Mouse (Mus musculus) kidney, postnatal 36 days (tissue): ENCODE measurements at regions not wholly inside any gene's neighbourhood (a gene's known extent, or its start where the extent isn't known, plus 50 kb on each side); places are given as distances from the start of the nearest gene placed in this dataset.

Experiments
- DNase-seq, 2 experiments: peaks; one replicate each; pipeline ENCODE4 v3.0.0; 2021 to 2022; ENCODE audit warnings: mixed read lengths in 2 of 2

DNA sequence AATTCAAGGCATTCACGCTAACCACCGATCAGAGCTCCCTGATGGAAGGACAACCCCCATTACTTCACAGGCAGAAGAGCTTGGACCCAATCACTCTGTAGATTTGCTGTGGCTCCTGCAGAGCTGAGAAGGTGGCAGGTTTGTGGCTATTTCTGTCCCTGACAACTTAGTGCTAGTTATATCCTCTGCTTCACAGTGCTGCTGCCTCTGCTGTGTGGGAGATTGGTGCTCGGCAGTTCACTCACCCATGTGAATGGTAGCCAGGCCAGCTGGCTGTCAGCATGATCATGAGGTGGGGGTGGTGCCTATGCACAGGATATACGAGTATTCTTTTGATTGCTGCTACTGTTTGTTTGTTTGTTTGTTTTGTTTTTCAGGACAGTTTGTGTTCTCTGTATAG lies 113.9 kb downstream of the Gm10131 start:
- peak; percentile 53 to 57 for DNase-seq

DNA sequence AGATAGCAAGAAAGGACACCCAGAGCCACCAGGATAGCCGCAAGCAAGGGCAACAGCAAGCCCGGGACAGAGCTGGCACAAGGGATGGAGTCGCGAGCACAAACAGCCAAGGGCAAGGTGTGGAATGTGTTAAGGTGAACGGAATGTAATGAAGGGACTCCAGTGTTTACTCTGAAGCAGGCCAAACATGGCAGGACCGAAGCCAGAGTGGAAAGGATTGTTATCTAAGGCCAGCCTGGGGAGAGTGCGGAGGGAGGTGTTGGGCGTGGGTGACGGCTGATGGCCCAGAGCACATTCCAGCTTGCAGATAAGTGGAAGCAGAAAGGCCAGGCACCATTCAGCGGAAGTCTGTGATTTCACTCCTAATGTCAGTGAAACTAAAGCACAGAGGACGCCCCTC lies 118.6 kb downstream of the Gm10131 start:
- peak; percentile 45 to 70 for DNase-seq

DNA sequence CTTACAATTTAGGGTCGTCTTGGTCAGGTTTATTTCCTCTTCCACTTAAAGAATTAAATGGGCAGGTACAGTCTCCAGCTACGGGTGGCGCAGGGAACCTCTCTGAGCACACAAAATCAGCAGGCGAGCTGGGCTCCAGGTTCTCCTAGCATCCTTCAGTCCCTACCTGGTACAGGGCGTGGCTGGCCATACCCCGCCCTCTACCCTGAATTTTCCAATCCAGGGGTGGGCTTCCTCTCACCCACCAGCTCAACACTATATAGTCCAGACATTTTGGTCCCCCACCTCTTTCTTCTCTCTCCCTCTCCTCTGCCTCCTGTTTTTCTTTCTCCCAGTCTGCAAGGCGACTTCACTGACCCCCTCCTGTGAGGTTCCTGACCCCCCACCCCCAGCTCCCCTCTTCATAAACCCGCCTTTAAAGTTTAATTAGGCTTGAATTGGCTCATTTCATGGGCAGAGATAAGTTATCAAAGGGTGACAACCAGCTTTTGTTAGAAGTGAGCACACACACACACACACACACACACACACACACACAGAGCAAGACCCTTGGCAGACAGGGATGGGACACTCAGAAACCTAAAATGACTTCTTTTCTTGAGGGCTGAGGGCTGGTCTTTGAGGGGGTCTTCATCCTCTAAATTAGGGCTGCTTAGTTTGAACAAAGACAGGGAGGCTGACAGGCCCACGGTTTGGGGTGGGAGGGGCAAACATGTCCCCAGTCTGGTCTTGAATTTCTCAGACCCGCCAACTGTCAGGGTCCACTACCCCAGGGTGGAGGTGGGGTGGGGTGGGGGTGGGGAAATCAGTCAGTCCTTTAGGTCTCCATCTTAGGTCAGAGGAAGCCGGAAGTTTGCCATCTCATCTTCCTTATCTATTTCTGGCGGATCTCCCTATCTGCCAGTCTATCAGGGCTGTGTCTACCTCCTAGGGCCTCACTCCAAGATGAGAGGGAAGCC lies 119.3 kb downstream of the Gm10131 start:
- no peak for DNase-seq

DNA sequence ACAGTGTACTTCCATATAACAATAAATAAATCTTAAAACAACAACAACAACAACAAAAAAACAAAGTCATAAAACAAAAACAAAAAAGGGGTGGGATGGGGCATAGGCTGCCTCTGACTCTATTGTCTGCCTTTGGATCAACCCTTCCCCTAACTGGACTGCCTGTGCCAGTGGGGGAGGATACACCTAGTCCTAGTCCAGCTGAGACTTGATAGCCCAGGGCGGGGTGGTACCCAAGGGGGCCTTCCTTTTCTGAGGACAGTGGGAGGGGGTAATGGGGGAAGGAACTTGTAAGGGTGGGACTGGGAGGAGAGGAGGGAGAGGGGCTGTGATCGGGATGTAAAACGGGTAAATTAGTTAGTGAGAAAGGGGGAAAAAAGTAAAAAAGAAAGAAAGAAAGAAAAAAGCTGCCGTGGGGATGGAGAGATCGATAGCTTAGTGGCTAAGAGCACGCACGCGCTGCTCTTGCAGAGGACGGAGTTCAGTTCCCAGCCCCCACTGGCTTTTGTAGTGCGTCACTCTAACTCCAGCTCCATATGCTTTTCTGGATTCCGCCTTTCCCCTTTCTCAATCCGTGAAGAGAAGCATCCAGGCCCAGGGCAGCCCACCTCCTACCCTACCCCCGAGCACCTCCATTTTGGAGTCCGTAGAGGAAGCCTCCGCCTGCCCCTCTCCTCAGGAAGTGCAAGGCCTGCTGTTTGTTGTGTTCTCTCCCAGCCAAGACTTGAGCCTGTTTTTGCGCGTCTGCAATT lies 120.2 kb downstream of the Gm10131 start:
- DNase-seq = no peak

DNA sequence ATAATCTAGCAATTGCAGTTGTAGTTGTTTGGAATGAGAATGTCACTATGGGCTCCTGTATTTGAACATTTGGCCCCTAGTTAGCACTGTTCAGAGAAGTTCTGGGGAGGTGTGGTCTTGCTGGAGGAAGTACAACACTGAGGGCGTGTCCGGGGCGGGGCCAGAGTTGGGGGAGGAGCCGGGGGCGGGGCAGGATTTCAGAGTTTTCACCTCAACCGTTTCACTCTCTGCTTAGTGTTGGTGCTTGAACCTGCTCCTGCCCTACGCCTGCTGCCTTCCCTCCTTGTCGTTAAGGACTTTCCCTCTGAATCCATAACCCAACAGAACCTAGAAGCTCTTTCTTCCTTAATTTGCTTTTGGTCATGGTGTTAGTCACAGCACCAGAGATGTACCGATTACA lies 121.5 kb downstream of the Gm10131 start:
- peak in 1 of 2 experiments; percentile 57 for DNase-seq

- DNase-seq = peak; percentile 69 to 81
Measured at GRCm38 (mm10) chr8:33987755-33988104, 123.8 kb downstream of the Gm10131 start.

DNA sequence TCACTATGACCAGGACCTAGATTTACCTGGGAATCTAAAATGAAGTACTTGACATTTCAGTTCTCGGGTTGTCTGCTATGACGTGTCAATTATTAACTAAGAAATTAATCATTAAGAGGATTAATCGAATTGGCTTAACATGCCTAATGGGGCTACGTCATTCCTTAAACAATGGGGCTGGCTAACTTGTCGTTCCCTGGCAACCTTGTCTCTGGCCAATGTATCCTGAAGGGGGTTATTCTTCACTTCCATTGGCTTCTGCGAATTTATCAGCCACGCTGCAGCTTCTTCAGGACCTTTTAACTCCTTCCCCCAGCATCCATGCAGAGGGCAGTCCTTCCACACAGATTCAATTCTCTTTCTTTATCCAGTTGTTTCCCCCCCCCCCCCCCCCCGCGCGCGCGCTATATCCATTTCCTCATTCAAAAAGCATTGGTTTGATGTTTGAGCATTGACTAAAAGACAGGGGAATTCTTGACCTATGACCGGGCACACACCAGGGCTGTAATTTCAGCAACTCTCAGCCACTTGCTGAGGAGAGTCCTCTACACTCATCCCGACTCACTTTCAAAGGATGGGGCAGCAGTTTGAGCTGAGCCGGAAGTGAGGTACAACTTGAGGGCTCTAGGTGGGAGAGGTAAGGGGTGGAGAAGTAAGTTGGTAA lies 124.3 kb downstream of the Gm10131 start:
- peak; percentile 59 to 86 for DNase-seq

DNA sequence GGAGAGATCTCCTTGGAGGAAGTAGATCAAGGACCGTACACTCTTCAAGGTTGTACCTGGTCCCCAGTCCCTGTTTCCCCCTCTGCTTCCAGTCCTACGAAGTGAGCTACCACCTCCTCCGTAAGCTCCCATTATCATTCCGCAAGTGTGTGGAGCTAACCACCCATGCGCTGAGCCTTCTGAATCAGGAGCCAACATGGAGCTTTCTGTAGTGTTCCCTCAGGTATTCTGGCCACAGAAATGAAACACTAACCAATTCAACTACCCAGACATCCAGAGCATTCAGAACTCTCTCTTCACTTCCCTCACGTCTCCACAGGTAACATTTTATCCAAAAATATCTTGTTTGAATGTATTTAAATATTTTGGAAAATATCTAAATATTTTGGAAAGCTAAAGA lies 124.9 kb downstream of the Gm10131 start:
- peak; percentile 30 to 34 for DNase-seq

DNA sequence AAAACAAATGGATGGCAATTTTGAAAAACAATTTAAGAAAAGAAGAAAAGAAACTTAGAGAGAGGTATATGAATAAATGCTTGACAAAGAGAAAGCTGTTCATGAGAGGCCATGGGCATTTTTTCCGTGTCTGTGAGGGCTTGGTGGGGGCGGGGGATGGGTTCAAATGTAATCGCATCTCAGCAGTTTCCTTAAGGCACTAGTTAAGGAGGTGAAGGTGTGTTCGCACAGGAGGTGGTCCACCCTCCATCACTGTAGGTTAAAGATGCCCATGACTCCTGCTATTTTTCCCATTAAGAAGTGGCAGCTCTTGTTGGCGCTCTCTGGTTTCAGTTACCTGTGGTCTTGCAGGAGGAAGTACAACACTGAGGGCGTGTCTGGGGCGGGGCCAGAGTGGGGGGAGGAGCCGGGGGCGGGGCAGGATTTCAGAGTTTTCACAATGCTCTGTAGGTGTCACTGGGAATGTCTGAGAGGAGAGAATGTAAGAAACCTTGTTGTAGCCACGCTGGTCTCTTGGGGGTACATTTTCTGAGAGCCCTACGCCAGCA lies 126.0 kb downstream of the Gm10131 start:
- peak; percentile 20 to 66 for DNase-seq

- peak; percentile 28 to 68 for DNase-seq
Measured at GRCm38 (mm10) chr8:33981629-33982028, 129.9 kb downstream of the Gm10131 start.

GRCm38 (mm10) chr8:33980999-33981398 lies 130.5 kb downstream of the Gm10131 start:
- DNase-seq = peak; percentile 68 to 71
